Mouse (Mus musculus): ENCODE measurements around the gene Usp3. TPM values are rescaled to one million over a fixed set of nuclear protein-coding genes. Genes with fewer than 3 reads are reported as not detected.

Gene Usp3
- total RNA-seq, 1 experiment from 2014 or later, result 170 TPM

DNA sequence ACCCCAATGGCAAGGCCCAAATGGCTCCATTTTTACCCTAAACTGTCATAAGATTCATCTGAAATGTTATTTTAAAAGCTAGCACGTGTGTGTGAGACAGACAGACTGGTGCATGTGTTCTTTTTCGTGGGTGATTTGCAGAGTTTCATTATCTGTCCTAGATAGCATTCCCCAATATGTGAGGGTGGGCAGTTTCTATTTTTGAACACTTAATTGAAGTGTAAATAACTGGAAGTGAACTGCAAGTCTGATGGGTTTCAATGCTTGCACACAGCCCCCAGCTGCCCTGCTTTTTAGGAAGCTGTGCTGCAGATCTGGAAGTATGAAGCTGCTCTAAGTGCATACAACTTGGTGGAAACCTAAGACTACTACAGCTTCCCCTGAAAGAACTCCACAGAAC lies 77.8 kb downstream of the Usp3 start:
- ATAC-seq (replicated peaks; ENCODE audit: insufficient number of reproducible peaks, low FRiP score, low TSS enrichment, poor library complexity, severe bottlenecking), result no peak

DNA sequence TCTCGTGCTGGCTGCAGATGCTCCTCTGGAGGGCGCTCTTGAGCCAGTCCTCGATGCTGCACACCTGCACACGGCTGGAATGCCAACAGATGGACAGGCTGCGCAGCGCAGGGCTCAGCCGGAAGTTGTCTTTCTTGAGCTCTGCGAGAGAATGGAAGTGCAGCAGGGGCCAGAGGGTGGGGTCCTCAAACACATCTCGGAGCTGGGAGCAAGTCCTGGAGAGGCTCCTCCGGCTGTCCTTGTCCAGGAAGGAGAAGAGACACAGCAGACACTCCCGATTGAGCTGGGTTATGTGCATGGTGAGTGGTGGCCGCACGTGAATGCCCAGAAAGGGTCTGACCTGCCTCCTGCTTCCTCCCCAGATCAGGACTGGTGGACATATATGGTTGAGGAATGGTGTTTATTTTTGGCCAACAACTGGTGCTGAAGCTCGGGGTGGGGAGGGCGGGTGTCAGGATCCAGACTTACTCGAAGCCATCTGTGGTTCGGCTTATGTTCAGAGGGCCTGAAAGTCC lies 78.6 kb downstream of the Usp3 start, which contains the start of gene Fbxl22:
Fbxl22 (minus strand) TSS at position 338 of the 515 bp plus-strand sequence.
- no peak for ATAC-seq (replicated peaks; ENCODE audit: insufficient number of reproducible peaks, low FRiP score, low TSS enrichment, poor library complexity, severe bottlenecking)

- ATAC-seq (replicated peaks; ENCODE audit: insufficient number of reproducible peaks, low FRiP score, low TSS enrichment, poor library complexity, severe bottlenecking), result no peak
Observed at GRCm38 (mm10) chr9:66513661-66514255, 79.2 kb downstream of the Usp3 start.

DNA sequence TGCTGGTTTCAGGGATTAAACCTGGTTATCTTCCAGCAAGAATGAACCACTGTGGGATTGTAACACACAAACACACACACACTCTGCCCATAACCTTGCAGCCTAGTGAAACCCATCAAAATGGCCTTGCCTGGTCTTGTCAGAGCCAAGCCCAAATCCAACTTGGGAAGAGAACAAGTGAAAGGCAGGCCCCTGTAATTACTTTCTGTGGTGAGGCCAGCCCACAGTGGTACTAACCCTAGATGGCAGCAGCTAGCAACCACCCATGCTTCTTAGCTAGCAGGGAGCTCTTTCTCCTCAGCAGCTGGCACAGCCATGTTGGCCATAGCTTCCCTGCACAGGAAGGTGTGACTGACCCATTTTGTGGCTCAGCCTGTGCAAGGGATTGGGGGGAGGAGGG lies 79.8 kb downstream of the Usp3 start:
- no peak for ATAC-seq (replicated peaks; ENCODE audit: insufficient number of reproducible peaks, low FRiP score, low TSS enrichment, poor library complexity, severe bottlenecking)

DNA sequence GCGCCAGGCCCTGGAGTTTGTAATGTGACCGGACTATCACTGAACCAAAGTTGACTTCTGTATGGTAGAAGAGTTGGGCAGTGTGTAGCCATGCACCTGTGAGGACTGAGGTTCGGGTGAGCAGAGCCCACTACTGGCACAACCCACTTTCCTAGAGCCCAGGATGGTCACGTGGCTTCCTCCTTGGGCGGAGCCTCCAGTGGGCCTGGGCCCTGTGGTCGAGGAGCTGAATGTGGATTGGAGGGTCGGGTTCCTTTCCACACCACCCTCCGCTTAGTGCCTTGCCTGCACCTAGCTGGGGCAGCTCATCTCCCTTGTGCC lies 80.6 kb downstream of the Usp3 start:
- peak; percentile 64 for ATAC-seq (replicated peaks; ENCODE audit: insufficient number of reproducible peaks, low FRiP score, low TSS enrichment, poor library complexity, severe bottlenecking)

DNA sequence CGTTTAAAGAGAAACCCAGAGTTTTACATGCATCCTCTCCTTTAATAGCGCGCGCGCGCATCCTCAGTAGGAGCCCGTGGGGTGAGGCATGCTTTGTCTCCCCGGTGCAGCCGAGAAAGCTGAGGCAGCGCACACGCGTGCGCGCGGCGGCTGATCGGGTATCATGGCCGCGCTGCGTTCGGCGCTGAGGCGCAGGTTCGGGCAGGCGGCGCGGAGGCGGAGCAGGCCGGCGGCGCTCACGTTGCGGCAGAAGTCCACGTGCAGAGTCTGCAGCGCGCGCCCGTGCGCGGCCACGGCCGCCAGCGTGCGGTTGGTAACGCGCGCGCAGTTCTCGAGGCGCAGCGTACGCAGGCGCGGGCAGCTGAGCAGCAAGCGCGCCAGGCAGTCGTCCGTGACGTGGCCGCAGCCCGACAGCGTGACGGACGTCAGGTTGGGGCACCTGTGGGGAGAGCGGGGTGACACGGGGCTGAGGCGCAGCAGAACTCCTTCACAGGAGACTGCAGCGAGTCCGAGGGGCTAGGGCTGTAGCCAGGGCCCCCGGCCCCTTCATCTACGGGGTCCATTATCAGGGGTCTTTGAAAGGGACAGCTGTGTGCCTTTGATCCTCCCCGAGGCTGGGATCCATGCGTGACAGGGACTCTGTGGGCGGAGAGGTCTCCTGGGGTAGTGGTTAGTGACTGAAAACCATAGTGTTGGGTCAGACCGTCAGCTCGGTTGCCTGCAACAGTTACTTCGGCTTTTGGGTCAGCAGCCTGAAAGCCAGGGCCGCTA lies 81.2 kb downstream of the Usp3 start:
- ATAC-seq (replicated peaks; ENCODE audit: insufficient number of reproducible peaks, low FRiP score, low TSS enrichment, poor library complexity, severe bottlenecking), result peak; percentile 45

DNA sequence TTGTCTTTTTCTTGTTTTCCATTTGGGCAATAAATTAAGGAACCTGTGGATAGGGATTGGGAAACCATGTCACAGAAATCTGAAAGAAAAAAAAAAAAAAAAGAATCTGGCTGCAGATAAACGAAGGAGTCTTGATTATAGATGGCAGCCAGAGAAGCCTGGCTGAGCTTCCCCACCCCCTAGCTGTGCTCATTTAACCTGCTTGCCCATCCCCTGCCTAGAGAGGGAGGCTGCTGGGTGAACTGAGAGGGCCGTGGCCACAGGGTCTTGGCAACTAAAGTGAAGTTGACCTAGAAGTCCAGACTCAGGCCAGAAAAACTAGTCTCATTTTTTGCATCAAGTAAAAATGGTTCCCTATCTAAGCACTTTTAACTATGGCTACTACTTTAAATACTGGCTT lies 82.0 kb downstream of the Usp3 start:
- no peak for ATAC-seq (replicated peaks; ENCODE audit: insufficient number of reproducible peaks, low FRiP score, low TSS enrichment, poor library complexity, severe bottlenecking)

DNA sequence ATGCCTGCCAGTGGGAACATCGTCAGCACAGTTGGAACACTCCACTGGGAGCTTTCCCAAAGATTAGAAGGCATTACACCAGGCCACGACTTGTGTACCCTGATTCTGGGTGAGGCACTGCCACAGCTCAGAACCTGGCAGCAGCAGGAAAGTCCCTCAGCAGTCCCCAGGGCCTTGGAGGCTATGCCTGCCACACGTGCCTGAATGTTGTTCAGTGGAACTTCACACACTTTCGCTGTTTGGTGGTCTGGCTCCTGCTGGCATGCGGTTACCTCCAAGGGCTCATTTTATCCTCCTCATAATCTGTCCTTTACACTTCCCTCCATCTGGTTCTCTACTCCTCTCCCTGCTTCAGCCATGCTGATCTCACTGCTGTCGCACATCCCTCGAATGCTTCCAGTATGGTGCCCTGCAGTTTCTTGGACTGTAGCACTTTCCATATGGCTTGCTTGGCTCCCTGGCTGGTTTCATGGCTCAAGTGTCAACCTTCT lies 82.5 kb downstream of the Usp3 start:
- no peak for ATAC-seq (replicated peaks; ENCODE audit: insufficient number of reproducible peaks, low FRiP score, low TSS enrichment, poor library complexity, severe bottlenecking)

DNA sequence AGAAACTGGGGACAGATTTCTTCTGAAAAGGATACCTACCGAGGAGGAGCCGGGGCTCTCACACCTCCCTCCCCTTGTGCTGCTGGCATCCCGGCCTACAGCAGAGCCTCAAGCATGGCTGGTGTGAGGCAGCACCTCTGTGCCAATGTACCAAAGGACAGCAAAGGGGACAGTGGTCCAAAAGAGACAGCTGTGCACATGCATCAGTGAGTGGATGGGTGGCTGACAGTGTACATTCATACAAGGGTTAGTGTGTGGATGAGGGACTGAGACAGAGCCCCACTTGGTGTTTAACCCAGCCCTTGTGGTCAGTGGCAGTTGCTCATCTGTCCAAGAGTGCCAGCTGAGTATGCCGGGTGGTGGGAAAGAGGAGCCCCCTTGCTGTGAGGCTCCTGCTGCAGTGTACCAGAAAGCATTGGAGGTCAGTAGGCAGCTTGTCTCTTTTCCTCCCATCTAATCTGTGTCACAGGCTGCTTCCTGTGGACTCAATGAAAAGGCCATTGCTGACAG lies 84.0 kb downstream of the Usp3 start:
- no peak for ATAC-seq (replicated peaks; ENCODE audit: insufficient number of reproducible peaks, low FRiP score, low TSS enrichment, poor library complexity, severe bottlenecking)

- ATAC-seq (replicated peaks; ENCODE audit: insufficient number of reproducible peaks, low FRiP score, low TSS enrichment, poor library complexity, severe bottlenecking), result no peak
Observed at GRCm38 (mm10) chr9:66507684-66508083, 85.3 kb downstream of the Usp3 start.

DNA sequence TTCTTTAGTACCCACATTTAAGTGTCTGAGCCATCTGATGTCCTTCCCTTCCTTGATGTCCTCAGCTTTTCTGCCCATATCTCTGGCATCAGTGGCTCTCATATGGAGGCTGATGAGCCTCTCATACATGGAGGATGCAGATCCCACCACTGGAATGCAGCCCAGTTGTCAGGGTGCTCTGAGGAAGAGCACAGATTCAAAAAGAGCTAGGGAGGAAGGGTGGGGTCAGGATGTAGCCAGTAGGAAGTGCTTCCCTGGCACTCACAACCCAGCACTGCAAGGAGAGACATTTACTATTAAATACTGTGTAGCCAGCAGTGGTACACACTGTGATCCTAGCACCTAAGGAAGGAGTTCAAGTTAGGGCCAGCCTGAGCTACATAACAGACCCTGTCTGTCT lies 86.5 kb downstream of the Usp3 start:
- no peak for ATAC-seq (replicated peaks; ENCODE audit: insufficient number of reproducible peaks, low FRiP score, low TSS enrichment, poor library complexity, severe bottlenecking)

GRCm38 (mm10) chr9:66506011-66506410 lies 86.9 kb downstream of the Usp3 start:
- no peak for ATAC-seq (replicated peaks; ENCODE audit: insufficient number of reproducible peaks, low FRiP score, low TSS enrichment, poor library complexity, severe bottlenecking)

- ATAC-seq (replicated peaks; ENCODE audit: insufficient number of reproducible peaks, low FRiP score, low TSS enrichment, poor library complexity, severe bottlenecking), result no peak
Observed at GRCm38 (mm10) chr9:66505141-66505917, 87.6 kb downstream of the Usp3 start.

GRCm38 (mm10) chr9:66504518-66504917 lies 88.4 kb downstream of the Usp3 start:
- ATAC-seq (replicated peaks; ENCODE audit: insufficient number of reproducible peaks, low FRiP score, low TSS enrichment, poor library complexity, severe bottlenecking), result no peak

- no peak for ATAC-seq (replicated peaks; ENCODE audit: insufficient number of reproducible peaks, low FRiP score, low TSS enrichment, poor library complexity, severe bottlenecking)
Observed at GRCm38 (mm10) chr9:66503879-66504411, 89.0 kb downstream of the Usp3 start.

DNA sequence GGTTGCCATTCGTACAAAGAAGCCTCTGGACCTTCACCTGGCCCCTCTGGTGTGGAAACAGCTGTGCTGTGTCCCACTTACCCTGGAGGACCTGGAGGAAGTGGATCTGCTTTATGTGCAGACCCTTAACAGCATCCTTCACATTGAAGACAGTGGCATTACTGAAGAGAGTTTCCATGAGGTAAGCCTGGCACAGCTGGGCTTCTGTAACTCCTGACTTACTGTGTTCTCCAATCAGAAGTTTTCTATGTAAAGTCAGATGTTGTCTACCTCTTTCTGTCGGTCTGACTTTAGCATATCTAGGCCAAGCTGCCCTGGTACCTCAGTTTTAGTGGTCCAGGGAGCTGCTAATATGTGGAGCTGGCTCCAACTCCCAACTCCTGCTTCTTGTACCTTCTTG lies 91.7 kb downstream of the Usp3 start:
- ATAC-seq (replicated peaks; ENCODE audit: insufficient number of reproducible peaks, low FRiP score, low TSS enrichment, poor library complexity, severe bottlenecking), result no peak

GRCm38 (mm10) chr9:66493992-66494391 lies 99.0 kb downstream of the Usp3 start:
- no peak for ATAC-seq (replicated peaks; ENCODE audit: insufficient number of reproducible peaks, low FRiP score, low TSS enrichment, poor library complexity, severe bottlenecking)

GRCm38 (mm10) chr9:66492361-66492760 lies 100.6 kb downstream of the Usp3 start:
- no peak for ATAC-seq (replicated peaks; ENCODE audit: insufficient number of reproducible peaks, low FRiP score, low TSS enrichment, poor library complexity, severe bottlenecking)

DNA sequence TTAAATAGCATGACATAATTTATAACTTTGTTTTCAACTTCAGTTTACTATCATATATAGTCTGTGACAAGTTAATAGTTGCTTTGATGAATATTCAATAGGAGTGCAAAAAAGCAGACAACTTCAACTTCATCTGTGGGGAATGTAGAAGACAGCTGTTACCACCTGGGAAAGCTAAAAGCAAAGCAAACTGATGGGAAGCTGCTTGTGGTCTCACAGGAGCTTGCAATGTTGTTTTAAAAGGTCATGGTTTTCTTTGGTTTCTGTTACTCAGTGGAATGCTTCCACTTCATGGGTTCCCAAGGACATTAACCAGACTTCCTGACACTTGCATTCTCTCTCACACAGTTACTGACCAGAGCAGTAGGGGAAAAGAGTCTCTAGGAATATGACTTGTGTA lies 104.2 kb downstream of the Usp3 start:
- no peak for ATAC-seq (replicated peaks; ENCODE audit: insufficient number of reproducible peaks, low FRiP score, low TSS enrichment, poor library complexity, severe bottlenecking)

Data from monocyte, adult 5-6 weeks (primary cell).